Mouse (Mus musculus): ENCODE results near the gene Clcc1. TPM values are rescaled to one million over a fixed set of nuclear protein-coding genes. Genes with fewer than 3 reads are reported as not detected.
"Not testable (repeated sequence)": the region's sequence is repeated elsewhere in the genome, so short reads cannot be mapped to it uniquely, and the experiment has no call there.

Clcc1 gene
- polyA plus RNA-seq, 1 experiment from 2014 or later: 77.5 TPM

- no peaks in the 10 kb centered on the region for H3K27me3 ChIP-seq (ENCODE audit: low read depth, poor library complexity, severe bottlenecking)
- peaks cover 99% of the 10 kb centered on the region for H3K36me3 ChIP-seq
- H3K4me3 ChIP-seq: no peak overlapping the region
- no peaks in the 10 kb centered on the region for H3K4me1 ChIP-seq
- no peak for DNase-seq (ENCODE audit: low spot score)
- 89% methylated on average over 4 of the region's 4 CpGs for WGBS
- H3K27ac ChIP-seq (replicated peaks): no peak overlapping the region
- no peaks in the 10 kb centered on the region for H3K9me3 ChIP-seq (replicated peaks)
Observed at GRCm38 (mm10) chr3:108676616-108677015, 22.9 kb downstream of the Clcc1 start.

- Histone ChIP-seq H3K36me3 (peaks cover 98% of the 10 kb centered on the region), H3K27me3 (ENCODE audit: low read depth, poor library complexity, severe bottlenecking) (no peaks in the 10 kb centered on the region), H3K27ac (replicated peaks) (no peak overlapping the region), H3K4me1 (no peaks in the 10 kb centered on the region), H3K9me3 (replicated peaks) (no peaks in the 10 kb centered on the region), H3K4me3 (no peak overlapping the region)
- 87% methylated on average over 4 of the region's 4 CpGs for WGBS
- no peak for DNase-seq (ENCODE audit: low spot score)
Observed at GRCm38 (mm10) chr3:108681004-108681403, 27.3 kb downstream of the Clcc1 start.

GRCm38 (mm10) chr3:108683597-108683996 lies 29.9 kb downstream of the Clcc1 start:
- peaks cover 98% of the 10 kb centered on the region for H3K36me3 ChIP-seq
- H3K9me3 ChIP-seq (replicated peaks); H3K4me1 ChIP-seq; H3K4me3 ChIP-seq; H3K27ac ChIP-seq (replicated peaks); H3K27me3 ChIP-seq (ENCODE audit: low read depth, poor library complexity, severe bottlenecking); DNase-seq (ENCODE audit: low spot score): not testable (repeated sequence)
- WGBS: 96% methylated on average over 5 of the region's 5 CpGs

GRCm38 (mm10) chr3:108685701-108686100 lies 32.0 kb downstream of the Clcc1 start:
- no peaks in the 10 kb centered on the region for H3K4me1 ChIP-seq
- H3K36me3 ChIP-seq: peaks cover 98% of the 10 kb centered on the region
- WGBS: 96% methylated on average over 7 of the region's 7 CpGs
- no peaks in the 10 kb centered on the region for H3K9me3 ChIP-seq (replicated peaks)
- DNase-seq (ENCODE audit: low spot score): no peak
- no peak overlapping the region for H3K27ac ChIP-seq (replicated peaks)
- no peak overlapping the region for H3K4me3 ChIP-seq
- H3K27me3 ChIP-seq (ENCODE audit: low read depth, poor library complexity, severe bottlenecking): no peaks in the 10 kb centered on the region

- Histone ChIP-seq H3K9me3 (replicated peaks) (no peaks in the 10 kb centered on the region), H3K36me3 (peaks cover 80% of the 10 kb centered on the region), H3K4me1 (no peaks in the 10 kb centered on the region), H3K27ac (replicated peaks) (no peak overlapping the region), H3K27me3 (ENCODE audit: low read depth, poor library complexity, severe bottlenecking) (no peaks in the 10 kb centered on the region), H3K4me3 (no peak overlapping the region)
- 86% methylated on average over 6 of the region's 6 CpGs for WGBS
- DNase-seq (ENCODE audit: low spot score): no peak
Observed at GRCm38 (mm10) chr3:108689015-108689441, 35.3 kb downstream of the Clcc1 start.

GRCm38 (mm10) chr3:108689446-108689845 lies 35.7 kb downstream of the Clcc1 start:
- Histone ChIP-seq H3K27ac (replicated peaks) (no peak overlapping the region), H3K36me3 (peaks cover 80% of the 10 kb centered on the region), H3K4me1 (no peaks in the 10 kb centered on the region), H3K9me3 (replicated peaks) (no peaks in the 10 kb centered on the region), H3K27me3 (ENCODE audit: low read depth, poor library complexity, severe bottlenecking) (no peaks in the 10 kb centered on the region), H3K4me3 (no peak overlapping the region)
- WGBS: 93% methylated on average over 8 of the region's 8 CpGs
- no peak for DNase-seq (ENCODE audit: low spot score)

- Histone ChIP-seq H3K36me3 (peaks cover 82% of the 10 kb centered on the region), H3K4me3 (no peak overlapping the region), H3K4me1 (no peaks in the 10 kb centered on the region), H3K27ac (replicated peaks) (no peak overlapping the region), H3K27me3 (ENCODE audit: low read depth, poor library complexity, severe bottlenecking) (no peaks in the 10 kb centered on the region), H3K9me3 (replicated peaks) (no peaks in the 10 kb centered on the region)
- WGBS: 92% methylated on average over 4 of the region's 4 CpGs
- DNase-seq (ENCODE audit: low spot score): no peak
Observed at GRCm38 (mm10) chr3:108689979-108690378, 36.3 kb downstream of the Clcc1 start.

GRCm38 (mm10) chr3:108694321-108694720 lies 40.6 kb downstream of the Clcc1 start:
- Histone ChIP-seq H3K27me3 (ENCODE audit: low read depth, poor library complexity, severe bottlenecking) (no peaks in the 10 kb centered on the region), H3K27ac (replicated peaks) (no peak overlapping the region), H3K9me3 (replicated peaks) (no peaks in the 10 kb centered on the region), H3K36me3 (peaks cover 80% of the 10 kb centered on the region), H3K4me3 (no peak overlapping the region), H3K4me1 (no peaks in the 10 kb centered on the region)
- DNase-seq (ENCODE audit: low spot score): no peak
- 94% methylated on average over 9 of the region's 9 CpGs for WGBS

- Histone ChIP-seq H3K27ac (replicated peaks) (no peak overlapping the region), H3K27me3 (ENCODE audit: low read depth, poor library complexity, severe bottlenecking) (no peaks in the 10 kb centered on the region), H3K4me1 (no peaks in the 10 kb centered on the region), H3K9me3 (replicated peaks) (no peaks in the 10 kb centered on the region), H3K4me3 (no peak overlapping the region), H3K36me3 (peaks cover 94% of the 10 kb centered on the region)
- 95% methylated on average over 8 of the region's 8 CpGs for WGBS
- no peak for DNase-seq (ENCODE audit: low spot score)
Observed at GRCm38 (mm10) chr3:108698662-108699061, 44.9 kb downstream of the Clcc1 start.

- no peaks in the 10 kb centered on the region for H3K9me3 ChIP-seq (replicated peaks)
- H3K27me3 ChIP-seq (ENCODE audit: low read depth, poor library complexity, severe bottlenecking): no peaks in the 10 kb centered on the region
- H3K27ac ChIP-seq (replicated peaks): no peak overlapping the region
- 94% methylated on average over 4 of the region's 4 CpGs for WGBS
- H3K4me1 ChIP-seq: peaks cover 5% of the 10 kb centered on the region; the same call in 1 of the 2 replicates
- DNase-seq (ENCODE audit: low spot score): no peak
- H3K4me3 ChIP-seq: no peak overlapping the region
- H3K36me3 ChIP-seq: peaks cover 88% of the 10 kb centered on the region
Observed at GRCm38 (mm10) chr3:108699786-108700185, 46.1 kb downstream of the Clcc1 start.

- Histone ChIP-seq H3K27ac (replicated peaks) (no peak overlapping the region), H3K27me3 (ENCODE audit: low read depth, poor library complexity, severe bottlenecking) (no peaks in the 10 kb centered on the region), H3K9me3 (replicated peaks) (no peaks in the 10 kb centered on the region), H3K4me1 (peaks cover 5% of the 10 kb centered on the region; the same call in 1 of the 2 replicates), H3K4me3 (no peak overlapping the region), H3K36me3 (peaks cover 85% of the 10 kb centered on the region)
- WGBS: 85% methylated on average over 1 of the region's 1 CpGs
- no peak for DNase-seq (ENCODE audit: low spot score)
Observed at GRCm38 (mm10) chr3:108701256-108701655, 47.5 kb downstream of the Clcc1 start.

GRCm38 (mm10) chr3:108702789-108703188 lies 49.1 kb downstream of the Clcc1 start:
- H3K4me1 ChIP-seq: peaks cover 5% of the 10 kb centered on the region; the same call in 1 of the 2 replicates
- no peak overlapping the region for H3K4me3 ChIP-seq
- 96% methylated on average over 8 of the region's 8 CpGs for WGBS
- no peaks in the 10 kb centered on the region for H3K9me3 ChIP-seq (replicated peaks)
- DNase-seq (ENCODE audit: low spot score): no peak
- H3K36me3 ChIP-seq: peaks cover 82% of the 10 kb centered on the region
- H3K27me3 ChIP-seq (ENCODE audit: low read depth, poor library complexity, severe bottlenecking): no peaks in the 10 kb centered on the region
- no peak overlapping the region for H3K27ac ChIP-seq (replicated peaks)

- WGBS: 92% methylated on average over 5 of the region's 5 CpGs
- no peaks in the 10 kb centered on the region for H3K27me3 ChIP-seq (ENCODE audit: low read depth, poor library complexity, severe bottlenecking)
- H3K4me3 ChIP-seq: no peak overlapping the region
Observed at GRCm38 (mm10) chr3:108711296-108711695, 57.6 kb downstream of the Clcc1 start.

More at GRCm38 (mm10) chr3:108711296-108711695, 57.6 kb downstream of the Clcc1 start:
- H3K36me3 ChIP-seq: peaks cover 62% of the 10 kb centered on the region
- peaks cover 11% of the 10 kb centered on the region; the same call in 1 of the 2 replicates for H3K9me3 ChIP-seq (replicated peaks)
- no peak overlapping the region for H3K27ac ChIP-seq (replicated peaks)
- no peak for DNase-seq (ENCODE audit: low spot score)
- H3K4me1 ChIP-seq: peaks cover 11% of the 10 kb centered on the region

Measured in midbrain, embryonic 10.5 days (tissue).